Mouse (Mus musculus): ENCODE results near the gene Cog1. TPM values are rescaled to one million over a fixed set of nuclear protein-coding genes. Genes with fewer than 3 reads are reported as not detected.
A peak's percentile ranks its signal among the peaks of the same experiment; 100 is the strongest.

Gene Cog1
- total RNA-seq, 2 experiments from 2014 or later = 50.7 to 58.3 TPM

DNA sequence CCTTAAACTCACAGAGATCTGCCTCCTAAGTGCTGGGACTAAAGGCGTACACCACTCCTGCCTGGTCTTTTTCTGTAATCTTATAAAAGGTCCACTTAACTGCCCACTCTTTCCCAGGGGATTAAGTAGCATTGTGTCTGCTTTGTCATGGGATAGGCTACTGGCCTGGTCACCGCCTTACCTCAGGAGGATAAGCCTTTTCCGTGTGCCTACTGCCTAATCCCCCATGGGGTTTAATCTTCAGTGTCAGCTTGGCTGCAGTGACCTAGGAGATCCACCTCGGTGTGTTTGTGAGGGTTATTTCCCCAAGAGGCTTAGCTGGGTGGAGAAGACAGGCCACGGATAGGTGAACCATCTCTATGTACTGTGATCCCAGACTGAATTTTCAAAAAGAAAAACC is 48.6 kb downstream of the Cog1 start:
- no peak for DNase-seq (ENCODE audit: low spot score in 2 of 2)

DNA sequence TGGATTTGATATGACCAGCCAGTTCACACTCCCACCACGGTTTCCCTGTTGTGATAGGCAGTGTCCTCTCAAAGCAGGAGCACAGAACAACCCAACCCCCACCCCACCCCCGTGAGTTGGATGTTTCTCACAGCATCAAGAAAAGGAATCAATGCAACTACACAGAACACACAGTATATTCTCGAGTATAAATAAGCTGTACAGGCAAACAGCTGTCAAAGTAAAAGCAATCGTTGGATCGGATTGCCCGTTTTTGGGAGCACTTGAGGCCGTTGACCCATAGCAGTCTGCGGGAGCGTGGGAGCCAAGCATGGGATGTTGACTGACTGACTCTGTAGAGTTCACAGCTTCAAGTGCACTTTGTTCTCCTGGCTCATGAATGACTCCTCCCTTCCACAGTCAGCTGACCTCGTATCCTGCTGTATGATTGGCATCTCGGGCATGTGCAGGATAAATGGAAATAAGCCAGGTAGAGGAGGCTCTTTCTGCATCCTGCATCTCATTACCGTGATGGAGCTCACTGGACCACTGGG is 49.1 kb downstream of the Cog1 start:
- DNase-seq (ENCODE audit: low spot score in 2 of 2) = no peak

DNA sequence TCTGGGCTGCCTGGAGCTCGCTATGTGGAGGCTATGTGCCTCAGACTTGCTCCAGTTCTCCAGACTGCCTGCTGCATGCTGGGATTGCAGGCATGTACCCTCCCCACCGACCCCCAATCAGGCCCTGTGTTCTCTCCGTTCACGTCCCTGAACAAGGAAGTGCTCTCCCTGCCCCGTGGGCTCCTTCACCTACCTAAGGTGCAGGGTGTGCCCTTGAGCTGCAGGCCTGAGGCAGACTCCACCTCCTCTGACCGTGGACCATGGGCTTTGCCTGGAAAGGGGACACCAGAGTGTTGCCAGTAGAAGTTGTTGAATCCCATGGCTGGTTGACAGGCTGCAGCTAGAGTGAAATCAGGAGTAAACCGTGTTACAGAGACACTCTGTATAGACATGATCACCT is 50.7 kb downstream of the Cog1 start:
- no peak for DNase-seq (ENCODE audit: low spot score in 2 of 2)

DNA sequence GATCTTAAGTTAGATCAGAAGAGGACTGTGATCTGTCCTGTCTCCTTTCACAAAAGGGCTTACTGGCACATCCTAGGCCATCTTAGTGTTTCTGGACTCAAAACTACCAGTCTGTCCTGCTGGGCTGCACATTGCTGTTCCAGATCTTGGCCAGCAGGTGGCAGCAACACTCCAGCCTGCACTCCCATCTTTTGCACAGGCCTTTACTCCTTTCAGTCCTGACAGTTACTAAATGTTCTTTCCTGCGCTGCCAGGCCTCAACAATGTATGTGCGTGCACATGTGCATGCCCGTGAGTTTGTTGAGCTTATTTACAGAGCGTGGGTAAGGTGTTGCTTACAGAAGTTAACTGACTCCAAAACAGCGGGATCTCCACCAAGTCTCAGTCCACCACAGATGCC is 54.8 kb downstream of the Cog1 start:
- DNase-seq (ENCODE audit: low spot score in 2 of 2) = peak; percentile 75 to 89

DNA sequence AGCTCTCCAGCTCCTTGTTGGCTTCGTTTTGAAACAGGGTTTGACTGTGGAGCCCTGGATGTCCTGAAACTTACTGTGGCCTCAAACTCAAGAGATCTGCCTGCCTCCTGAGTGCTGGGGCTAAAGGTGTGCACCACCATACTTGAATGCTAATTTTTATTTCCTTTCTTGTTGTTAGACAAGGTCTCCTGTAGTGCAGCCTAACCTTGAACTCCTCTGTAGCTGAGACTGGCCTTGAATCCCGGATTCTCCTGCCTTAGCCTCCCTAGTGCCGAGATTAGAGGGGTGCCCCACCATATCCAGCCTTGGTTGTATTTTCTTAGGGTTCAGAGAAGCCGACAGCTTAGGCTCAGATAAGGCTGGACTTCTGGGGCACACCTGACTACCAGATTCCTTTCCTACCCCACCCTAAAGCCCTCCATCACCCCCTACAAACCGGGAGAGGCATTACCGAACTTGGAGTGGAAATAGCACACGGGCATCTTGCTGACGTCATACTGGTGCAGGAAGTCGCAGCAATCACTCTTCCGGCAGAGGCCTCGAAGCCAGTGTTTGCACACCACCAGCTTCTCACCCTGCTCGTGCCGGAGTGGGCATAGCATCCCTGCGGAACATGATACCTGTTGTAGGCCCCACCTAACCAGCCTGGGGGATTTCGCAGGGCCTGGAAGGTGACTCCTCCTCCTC is 57.1 kb downstream of the Cog1 start:
- DNase-seq (ENCODE audit: low spot score in 2 of 2) = no peak

DNA sequence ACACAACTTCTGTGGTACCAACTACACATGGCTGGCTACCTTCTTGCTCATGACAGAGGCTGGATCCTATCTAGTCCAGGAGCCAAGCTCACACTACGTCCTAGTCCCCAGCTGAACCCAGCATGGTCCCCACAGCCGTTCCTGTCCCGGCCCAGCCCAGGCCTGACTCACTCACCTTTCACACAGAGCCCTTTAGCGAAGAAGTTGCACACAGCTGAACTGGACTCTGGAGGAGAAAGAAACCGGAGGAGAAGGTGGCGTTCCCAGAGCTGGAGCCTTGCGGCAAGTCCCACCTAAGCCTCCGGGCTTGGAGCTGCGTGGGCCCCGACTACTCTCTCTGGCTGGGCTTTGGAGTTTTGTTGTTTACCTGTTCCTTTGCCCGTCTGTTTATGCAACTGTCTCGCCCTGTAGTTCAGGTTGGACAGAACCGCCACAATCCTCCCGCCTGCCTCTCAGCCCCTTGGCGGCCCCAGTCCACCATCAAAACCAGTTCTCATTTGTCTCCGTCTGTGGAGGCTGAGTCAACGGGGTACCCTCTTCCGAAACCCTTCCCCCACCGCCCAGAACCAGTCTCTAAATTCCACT is 59.8 kb downstream of the Cog1 start:
- no peak for DNase-seq (ENCODE audit: low spot score in 2 of 2)

DNA sequence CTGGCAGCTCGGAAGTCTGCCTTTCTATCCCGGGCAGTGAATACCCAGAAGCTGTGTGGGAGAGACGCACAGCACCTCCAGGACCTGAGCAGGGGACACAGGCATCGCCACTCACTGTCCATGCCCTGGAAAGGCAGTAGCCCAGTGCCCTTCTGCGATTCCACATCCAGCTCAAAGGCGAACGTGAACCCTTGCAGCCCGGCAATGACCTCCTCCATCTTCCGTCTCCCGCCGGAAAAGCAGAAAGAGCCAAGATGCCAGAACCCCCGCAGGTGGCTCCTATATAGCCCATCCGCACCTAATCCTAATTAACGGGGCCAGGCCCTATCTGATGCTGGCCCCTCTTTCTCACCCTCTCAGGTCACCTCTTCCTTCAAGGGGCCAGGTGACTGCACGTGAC is 60.3 kb downstream of the Cog1 start:
- no peak for DNase-seq (ENCODE audit: low spot score in 2 of 2)

DNA sequence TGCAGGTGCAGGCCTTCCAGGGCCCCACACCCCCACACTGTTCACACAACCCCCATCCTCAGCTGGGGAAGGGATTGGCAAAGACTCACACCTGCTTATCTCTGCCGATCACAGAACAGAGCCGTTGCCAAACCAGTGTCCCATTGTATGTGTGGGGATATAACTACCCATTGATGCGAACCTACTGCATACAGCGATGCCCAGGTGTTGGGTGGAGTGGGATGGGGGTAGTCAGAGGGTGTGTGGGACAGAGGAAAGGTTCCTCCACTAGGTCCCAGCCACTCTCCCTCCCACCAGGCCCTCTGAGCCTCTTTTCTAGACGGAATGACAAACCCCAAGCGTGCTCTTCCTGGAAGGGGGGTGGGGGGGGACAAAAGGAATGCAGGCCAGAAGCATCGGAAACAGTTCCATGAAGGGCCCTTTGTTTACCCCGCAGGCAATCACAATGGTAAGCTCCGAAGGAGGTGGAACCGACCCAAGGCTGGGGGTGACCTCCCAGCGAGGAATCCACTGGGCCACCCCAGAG is 60.8 kb downstream of the Cog1 start, which contains the start of gene Cpsf4l:
Gene Cpsf4l (minus strand): TSS at position 287 of the 526 bp plus-strand sequence.
- DNase-seq (ENCODE audit: low spot score in 2 of 2) = no peak

DNA sequence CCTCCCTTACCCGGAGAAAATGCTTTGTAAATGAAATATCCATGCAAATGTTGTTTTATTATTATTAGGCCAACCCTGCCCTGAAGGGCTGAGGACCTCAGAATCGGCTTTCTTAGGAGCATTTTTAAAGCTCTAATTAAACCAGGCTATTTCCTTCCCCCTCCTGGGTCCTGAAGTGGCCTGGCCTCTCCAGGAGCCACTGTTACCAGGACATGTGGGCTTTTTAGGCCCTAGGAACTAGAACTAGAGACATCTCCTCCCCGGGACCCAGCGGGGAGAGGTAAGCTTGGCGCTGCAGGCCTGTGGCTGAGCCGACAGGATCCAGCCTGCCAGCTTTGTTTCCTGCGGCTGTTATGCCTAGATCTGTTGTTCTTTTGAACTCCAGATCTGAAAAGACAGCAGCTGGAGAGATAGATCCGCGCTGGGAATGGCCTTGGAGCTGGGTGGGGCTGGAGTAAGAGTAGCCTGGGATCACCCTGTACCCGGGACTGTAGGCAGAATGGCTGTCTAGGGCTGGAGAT is 61.3 kb downstream of the Cog1 start:
- DNase-seq (ENCODE audit: low spot score in 2 of 2) = no peak

DNA sequence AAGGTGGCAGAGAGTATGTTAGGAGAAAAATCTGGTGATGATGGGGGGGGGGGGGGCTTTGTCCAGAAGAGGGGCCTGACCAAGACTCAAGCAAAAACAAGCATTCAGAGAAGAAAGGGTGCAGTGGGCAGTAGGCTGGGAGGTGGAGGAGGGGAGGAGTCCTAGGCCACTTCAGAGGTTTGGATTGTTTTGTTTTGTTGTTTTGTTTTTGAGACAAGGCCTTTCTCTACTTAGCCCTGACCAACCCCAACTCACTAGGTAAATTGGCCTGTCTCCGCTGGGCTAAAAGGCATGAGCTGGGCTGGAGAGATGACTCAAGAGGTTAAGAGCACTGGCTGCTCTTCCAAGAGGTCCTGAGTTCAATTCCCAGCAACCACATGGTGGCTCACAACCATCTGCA is 62.1 kb downstream of the Cog1 start:
- no peak for DNase-seq (ENCODE audit: low spot score in 2 of 2)

DNA sequence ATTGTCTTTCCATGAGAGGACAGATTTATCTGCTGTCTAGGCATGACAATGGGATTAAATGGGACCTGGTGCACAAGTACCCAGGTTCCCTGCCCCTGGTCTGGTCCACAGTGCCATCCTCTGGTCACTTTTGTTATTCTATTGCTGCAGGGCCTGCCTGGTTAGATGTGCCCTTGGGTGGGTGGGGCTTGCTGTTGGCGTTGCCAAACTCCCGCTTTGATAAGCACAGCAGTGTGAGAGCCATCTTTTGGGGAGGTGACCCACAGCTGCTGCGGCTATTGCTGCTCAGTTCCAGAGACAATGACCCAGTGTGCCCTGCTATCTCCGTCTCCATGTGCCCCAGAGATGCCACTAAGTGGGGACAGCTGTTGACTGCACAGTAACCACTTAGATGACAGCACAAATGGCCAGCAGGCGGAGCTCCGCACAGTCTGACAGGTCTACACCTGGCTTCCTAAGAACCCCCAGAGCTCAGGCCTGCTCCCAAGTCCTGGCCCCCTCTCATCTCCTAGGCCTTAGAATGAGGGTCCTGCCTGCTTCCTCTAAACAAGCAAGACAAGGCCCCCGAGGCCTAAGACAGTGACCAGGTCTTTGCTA is 66.2 kb downstream of the Cog1 start:
- DNase-seq (ENCODE audit: low spot score in 2 of 2) = no peak

DNA sequence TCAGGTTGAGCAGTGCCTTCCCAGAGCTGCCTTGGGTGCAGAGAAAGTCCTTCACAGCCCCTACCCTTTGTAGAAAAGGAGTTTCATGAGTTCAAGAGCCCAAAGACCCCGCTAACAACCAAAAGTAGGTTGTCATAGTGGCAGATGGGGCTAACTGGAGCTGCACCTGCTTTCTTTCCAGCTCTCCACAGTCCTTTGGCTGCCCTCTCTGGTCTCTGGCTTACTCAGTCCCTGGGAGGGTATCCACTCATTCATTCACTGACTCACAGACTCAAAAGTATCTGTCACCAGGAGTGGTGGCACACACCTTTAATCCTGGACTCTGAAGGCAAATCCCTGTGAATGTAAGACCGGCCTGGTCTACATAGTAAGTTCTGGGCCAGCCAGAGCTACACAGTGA is 67.2 kb downstream of the Cog1 start:
- DNase-seq (ENCODE audit: low spot score in 2 of 2) = no peak

Other genes starting within 250 kb of the Cog1 start
- 10 to 100 TPM; 19.5 to 26.1 TPM for gene Sstr2, start 29.8 kb upstream of the Cog1 start, total RNA-seq (2021)
- 10 to 100 TPM; 20.4 to 25.4 TPM for gene Slc39a11, start 910 bp downstream of the Cog1 start, total RNA-seq (2021)
- gene Fam104a, start 35.0 kb downstream of the Cog1 start, total RNA-seq (2021) = 10 to 100 TPM; 31.1 to 33.6 TPM
- gene D11Wsu47e, start 35.2 kb downstream of the Cog1 start, total RNA-seq (2021) = 10 to 100 TPM; 13.1 to 13.8 TPM
- gene Cpsf4l, start 60.8 kb downstream of the Cog1 start, total RNA-seq (2021) = not detected
- gene Cdc42ep4, start 102.7 kb downstream of the Cog1 start, total RNA-seq (2021) = 10 to 100 TPM; 32.4 to 32.7 TPM

Data from layer of hippocampus, adult 18-20 months (tissue).